Mouse (Mus musculus) limb, embryonic 12.5 days (tissue): ENCODE data around the gene Lhx9. TPM values are rescaled to one million over a fixed set of nuclear protein-coding genes. Genes with fewer than 3 reads are reported as not detected.

Experiments used
- ATAC-seq: fragments of 200-750 bp; cut with Nextera tagmentation; 2 replicates; pipeline ENCODE4 v1.8.0; 2017; ENCODE audit warnings: low read depth, moderate TSS enrichment; ENCODE audit not compliant: insufficient number of reproducible peaks, insufficient read depth, low FRiP score, low TSS enrichment
- H3K27ac ChIP-seq: fragments of 300-500 bp; sonication (generic); 2 replicates; pipeline ENCODE4 v1.5.1; 2016; ENCODE audit warnings: mild to moderate bottlenecking, moderate library complexity
- H3K27me3 ChIP-seq: fragments of 300-500 bp; sonication (generic); 2 replicates; pipeline ENCODE4 v1.6.1; 2016; ENCODE audit warnings: mild to moderate bottlenecking, moderate library complexity
- H3K36me3 ChIP-seq: fragments of 300-500 bp; sonication (generic); 2 replicates; pipeline ENCODE4 v1.6.1; 2016; ENCODE audit warnings: mild to moderate bottlenecking, moderate library complexity
- H3K4me1 ChIP-seq: fragments of 300-500 bp; sonication (generic); replicated peaks from 2 replicates; pipeline ENCODE4 v1.6.1; 2016
- H3K4me2 ChIP-seq: fragments of 300-500 bp; sonication (generic); 2 replicates; pipeline ENCODE4 v1.6.1; 2016; ENCODE audit warnings: mild to moderate bottlenecking, moderate library complexity
- H3K4me3 ChIP-seq: fragments of 300-500 bp; sonication (generic); replicated peaks from 2 replicates; pipeline ENCODE4 v1.5.1; 2016; ENCODE audit warnings: mild to moderate bottlenecking
- H3K9ac ChIP-seq: fragments of 300-500 bp; sonication (generic); replicated peaks from 2 replicates; pipeline ENCODE4 v1.6.1; 2016; ENCODE audit warnings: mild to moderate bottlenecking, moderate library complexity
- H3K9me3 ChIP-seq: fragments of 300-500 bp; sonication (generic); 2 replicates; pipeline ENCODE4 v1.6.1; 2016; ENCODE audit warnings: mild to moderate bottlenecking, moderate library complexity
- whole genome bisulfite sequencing: fragments of 180-500 bp; shearing (Covaris S2); methylation state at CpG from one replicate; pipeline ENCODE4 v1.1.7; 2016; 5-methylcytosine and 5-hydroxymethylcytosine counted together
- polyA plus RNA-seq: library from polyadenylated mRNA; unstranded; fragments of >200 nt; fragmentation: Nextera tagmentation; extraction: Ambion mirVana; gene quantifications from 2 replicates; pipeline ENCODE4 v1.2.1, GENCODE M21; 2016

The Lhx9 gene
- polyA plus RNA-seq, 1 experiment from 2014 or later = 103 TPM

DNA sequence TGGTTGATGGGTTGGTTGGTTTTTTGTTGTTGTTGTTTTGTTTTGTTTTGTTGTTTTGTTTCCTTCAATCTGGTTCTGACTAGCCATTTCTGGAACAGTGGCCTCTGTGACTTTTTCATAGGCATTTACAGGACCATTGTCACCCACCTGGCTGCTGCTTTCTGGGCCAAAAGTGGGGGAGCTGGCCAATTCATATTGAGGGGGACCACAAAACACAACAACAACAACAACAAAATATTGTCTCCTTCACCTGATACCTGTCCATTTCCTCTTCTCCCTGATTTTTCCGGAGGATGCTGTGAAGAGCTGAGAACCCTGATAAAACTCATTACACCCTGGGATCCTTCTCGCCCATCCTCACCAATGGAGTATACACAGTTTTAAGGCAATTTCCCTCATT, 9.1 kb downstream of the Lhx9 start:
- peaks cover 21% of the 10 kb centered on the region; the same call in 1 of the 2 replicates for H3K36me3 ChIP-seq
- ATAC-seq = no peak
- H3K9me3 ChIP-seq = no peaks in the 10 kb centered on the region
- H3K27ac ChIP-seq = peak overlapping the region; percentile 98
- peak overlapping the region; percentile 69 for H3K4me3 ChIP-seq
- peak overlapping the region; percentile 71 for H3K4me2 ChIP-seq
- WGBS = 18% methylated on average over 2 of the region's 2 CpGs
- H3K27me3 ChIP-seq = peaks cover 42% of the 10 kb centered on the region
- peak overlapping the region; percentile 98 for H3K9ac ChIP-seq
- H3K4me1 ChIP-seq = peaks cover 44% of the 10 kb centered on the region

- H3K9ac ChIP-seq = peak overlapping the region; percentile 98
- H3K9me3 ChIP-seq = no peaks in the 10 kb centered on the region
- peak overlapping the region; percentile 69 for H3K4me3 ChIP-seq
- peak overlapping the region; percentile 71 for H3K4me2 ChIP-seq
- H3K36me3 ChIP-seq = peaks cover 28% of the 10 kb centered on the region; the same call in 1 of the 2 replicates
- ATAC-seq = peak; percentile 27; the same call in 1 of the 2 replicates
- peaks cover 38% of the 10 kb centered on the region for H3K27me3 ChIP-seq
- WGBS = 11% methylated on average over 27 of the region's 27 CpGs
- peaks cover 40% of the 10 kb centered on the region for H3K4me1 ChIP-seq
- H3K27ac ChIP-seq = peak overlapping the region; percentile 98
Measured at GRCm38 (mm10) chr1:138837786-138838743, 10.3 kb downstream of the Lhx9 start.

DNA sequence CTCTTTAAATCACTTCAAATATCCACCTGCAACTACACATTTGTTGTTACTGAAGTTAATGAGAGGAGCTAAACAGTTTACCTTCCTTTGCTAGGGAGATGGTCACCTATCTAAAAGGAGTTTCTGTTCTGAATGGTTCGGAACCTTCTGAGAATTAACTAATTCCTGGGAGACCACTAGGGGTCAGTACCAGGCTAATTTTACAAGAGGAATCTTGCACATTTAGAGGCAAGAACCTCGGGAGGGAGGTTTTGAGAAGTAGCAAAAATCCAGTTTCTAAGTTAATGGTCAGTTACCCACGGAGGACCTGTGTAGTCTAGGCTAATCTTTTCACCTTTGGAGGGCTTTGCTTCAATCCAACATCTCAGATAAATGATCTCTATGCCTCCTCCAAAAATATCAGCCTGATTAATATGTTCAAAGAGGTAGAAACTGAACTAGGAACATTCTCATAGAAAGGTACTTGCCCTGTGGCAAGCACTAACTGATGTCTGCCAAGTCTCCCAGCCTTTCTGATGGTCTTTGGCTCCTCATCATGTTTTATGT, 12.9 kb downstream of the Lhx9 start:
- Histone ChIP-seq H3K4me1 (peaks cover 53% of the 10 kb centered on the region), H3K4me2 (peak overlapping the region; percentile 71), H3K27me3 (peaks cover 38% of the 10 kb centered on the region), H3K27ac (peak overlapping the region; percentile 98; the same call in 1 of the 2 replicates), H3K9me3 (no peaks in the 10 kb centered on the region), H3K9ac (peak overlapping the region; percentile 35; the same call in 1 of the 2 replicates), H3K36me3 (peaks cover 37% of the 10 kb centered on the region; the same call in 1 of the 2 replicates), H3K4me3 (peak overlapping the region; percentile 69)
- WGBS = 8% methylated on average over 3 of the region's 3 CpGs
- ATAC-seq = no peak

DNA sequence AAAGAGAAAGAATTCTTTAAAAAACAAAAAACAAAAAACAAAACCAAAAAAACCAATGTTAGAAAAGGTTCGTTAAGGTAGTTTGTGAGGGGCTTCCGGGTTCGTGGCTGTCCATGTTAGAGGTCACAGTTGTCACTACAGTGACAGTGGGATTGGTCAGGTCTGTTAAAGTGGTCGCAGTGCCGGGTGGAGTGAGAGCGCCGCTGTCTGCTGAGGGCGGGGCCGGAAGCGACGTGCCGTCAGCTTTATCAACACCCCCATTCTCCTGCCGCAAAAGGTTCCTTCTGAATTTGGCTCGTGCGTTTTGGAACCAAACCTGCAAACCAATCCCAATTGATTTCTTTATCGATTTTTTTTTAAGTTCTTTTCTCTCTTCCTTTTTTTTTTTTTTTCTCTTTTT, 17.1 kb downstream of the Lhx9 start:
- Histone ChIP-seq H3K9ac (no peak overlapping the region), H3K4me3 (peak overlapping the region; percentile 29)
- ATAC-seq = no peak

DNA sequence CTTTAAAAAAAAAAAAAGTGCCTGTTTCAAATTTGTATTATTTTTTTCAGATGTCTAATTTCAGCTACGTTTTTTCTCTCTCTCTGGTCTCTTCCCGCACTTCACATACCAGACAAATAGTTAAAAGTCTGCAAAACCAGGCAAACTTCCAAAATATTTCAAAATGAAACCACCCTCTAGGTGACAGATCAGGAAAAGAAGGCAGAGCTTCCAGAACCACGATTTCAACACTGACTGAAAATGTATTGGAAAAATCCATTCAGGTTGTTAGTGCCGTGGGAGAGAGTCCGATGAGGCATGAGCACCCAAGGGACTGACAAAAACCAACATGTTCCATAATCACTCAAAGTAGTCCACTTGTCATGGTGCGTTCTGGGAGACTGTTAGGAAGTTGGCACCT, 21.5 kb downstream of the Lhx9 start:
- Histone ChIP-seq H3K36me3 (peaks cover 5% of the 10 kb centered on the region; the same call in 1 of the 2 replicates), H3K9ac (no peak overlapping the region), H3K4me3 (no peak overlapping the region), H3K4me1 (peaks cover 4% of the 10 kb centered on the region; the same call in 1 of the 2 replicates), H3K9me3 (no peaks in the 10 kb centered on the region), H3K27ac (no peak overlapping the region; the same call in 1 of the 2 replicates), H3K27me3 (no peaks in the 10 kb centered on the region), H3K4me2 (no peak overlapping the region)
- 56% methylated on average over 6 of the region's 6 CpGs for whole genome bisulfite sequencing
- no peak for ATAC-seq

More for the DNA sequence above, 17.1 kb downstream of the Lhx9 start:
- 4% methylated on average over 16 of the region's 16 CpGs for WGBS
- H3K4me1 ChIP-seq = peaks cover 21% of the 10 kb centered on the region; the same call in 1 of the 2 replicates
- H3K27ac ChIP-seq = no peak overlapping the region
- peaks cover 6% of the 10 kb centered on the region; the same call in 1 of the 2 replicates for H3K27me3 ChIP-seq
- no peaks in the 10 kb centered on the region for H3K9me3 ChIP-seq
- H3K36me3 ChIP-seq = peaks cover 28% of the 10 kb centered on the region; the same call in 1 of the 2 replicates
- peak overlapping the region; percentile 53 for H3K4me2 ChIP-seq

- Histone ChIP-seq H3K36me3 (peaks cover 2% of the 10 kb centered on the region; the same call in 1 of the 2 replicates), H3K4me3 (no peak overlapping the region), H3K4me2 (no peak overlapping the region), H3K27ac (no peak overlapping the region), H3K9ac (no peak overlapping the region), H3K27me3 (no peaks in the 10 kb centered on the region), H3K9me3 (no peaks in the 10 kb centered on the region), H3K4me1 (no peaks in the 10 kb centered on the region)
- 100% methylated on average over 1 of the region's 1 CpGs for WGBS
- peak; percentile 77 for ATAC-seq
Measured at GRCm38 (mm10) chr1:138822985-138823322, 25.4 kb downstream of the Lhx9 start.

- WGBS = 91% methylated on average over 7 of the region's 7 CpGs
- H3K27ac ChIP-seq = no peak overlapping the region
- H3K4me1 ChIP-seq = no peaks in the 10 kb centered on the region
- H3K9ac ChIP-seq = no peak overlapping the region
- H3K9me3 ChIP-seq = no peaks in the 10 kb centered on the region
- no peak overlapping the region for H3K4me3 ChIP-seq
- H3K4me2 ChIP-seq = no peak overlapping the region
- peak; percentile 10; the same call in 1 of the 2 replicates for ATAC-seq
- no peaks in the 10 kb centered on the region; the same call in 1 of the 2 replicates for H3K36me3 ChIP-seq
- H3K27me3 ChIP-seq = no peaks in the 10 kb centered on the region
Measured at GRCm38 (mm10) chr1:138822255-138822984, 26.0 kb downstream of the Lhx9 start.

DNA sequence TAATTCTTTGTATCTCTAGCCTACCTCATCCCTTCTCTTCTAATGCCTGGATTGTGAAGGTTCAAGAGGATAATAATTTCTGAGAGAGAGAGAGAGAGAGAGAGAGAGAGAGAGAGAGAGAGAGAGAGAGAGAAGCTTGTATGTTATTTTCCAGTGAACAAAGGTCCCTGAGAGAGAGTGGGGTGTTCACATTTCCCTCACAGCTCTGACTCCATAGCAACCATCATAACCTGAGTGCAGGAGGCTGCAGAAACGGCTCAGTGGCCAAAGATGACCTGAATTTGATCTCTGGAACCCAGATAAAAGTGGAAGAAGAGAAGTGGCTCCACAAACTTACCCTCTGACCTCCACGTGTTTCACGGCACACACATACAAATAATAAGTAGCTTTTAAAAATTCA, 46.6 kb downstream of the Lhx9 start:
- no peak for ATAC-seq
- H3K4me3 ChIP-seq = no peak overlapping the region
- no peak overlapping the region for H3K9ac ChIP-seq

DNA sequence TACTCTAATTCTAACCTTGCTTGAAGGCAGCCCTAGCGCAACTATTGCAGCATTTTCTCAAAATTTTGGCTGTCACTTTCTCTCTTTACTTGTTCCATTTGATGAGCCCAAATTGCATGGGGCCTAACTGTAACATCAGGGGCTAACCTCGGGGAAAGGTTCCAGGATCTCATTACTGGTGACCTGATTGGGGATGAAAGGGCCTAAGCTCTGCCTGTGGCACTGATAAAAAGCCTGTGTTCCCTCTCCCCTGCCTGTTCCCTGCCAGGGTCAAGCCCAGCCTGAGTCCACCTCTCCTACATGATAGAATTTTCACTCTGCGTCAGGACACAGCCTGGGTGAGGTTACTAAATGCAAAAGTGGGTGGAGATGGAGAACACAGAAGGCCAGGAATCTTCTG, 47.1 kb downstream of the Lhx9 start:
- no peaks in the 10 kb centered on the region for H3K9me3 ChIP-seq

More for the DNA sequence above, 46.6 kb downstream of the Lhx9 start:
- no peaks in the 10 kb centered on the region for H3K4me1 ChIP-seq
- WGBS = 50% methylated on average over 3 of the region's 3 CpGs
- H3K9me3 ChIP-seq = no peaks in the 10 kb centered on the region
- H3K27me3 ChIP-seq = no peaks in the 10 kb centered on the region
- no peak overlapping the region for H3K27ac ChIP-seq
- no peaks in the 10 kb centered on the region for H3K36me3 ChIP-seq
- no peak overlapping the region for H3K4me2 ChIP-seq

DNA sequence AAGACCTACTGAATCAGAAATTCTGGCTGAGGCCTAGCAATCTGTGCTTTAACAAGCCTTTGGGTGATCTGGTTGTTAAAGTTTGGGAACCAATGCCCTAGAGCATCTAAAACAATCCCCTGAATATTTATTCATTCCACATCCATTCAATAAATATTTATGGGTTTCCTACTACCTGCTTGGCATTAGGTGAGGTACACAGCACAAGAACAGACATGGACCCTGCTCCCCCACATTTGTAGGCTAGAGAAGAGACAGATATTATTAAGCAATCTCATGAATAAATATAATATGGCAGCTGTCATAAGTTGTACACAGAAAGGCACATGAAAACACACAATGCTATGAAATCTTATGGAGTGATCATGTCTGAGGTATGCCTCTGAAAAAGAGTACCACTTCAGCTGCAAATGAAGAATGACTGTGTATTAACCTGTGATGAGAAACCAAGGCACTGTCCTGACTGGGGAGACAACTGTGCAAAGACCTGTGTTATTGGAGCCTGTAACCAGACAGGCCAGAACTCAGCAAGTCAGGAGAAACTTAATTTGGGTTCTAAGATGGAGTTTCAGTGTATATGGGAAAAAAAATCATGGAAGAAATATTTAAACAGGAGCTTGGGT, 48.6 kb downstream of the Lhx9 start:
- no peak overlapping the region for H3K4me2 ChIP-seq
- H3K4me3 ChIP-seq = no peak overlapping the region
- H3K9ac ChIP-seq = no peak overlapping the region
- no peak overlapping the region for H3K27ac ChIP-seq
- no peaks in the 10 kb centered on the region for H3K36me3 ChIP-seq
- H3K4me1 ChIP-seq = no peaks in the 10 kb centered on the region
- H3K27me3 ChIP-seq = no peaks in the 10 kb centered on the region
- no peaks in the 10 kb centered on the region for H3K9me3 ChIP-seq
- ATAC-seq = no peak

More for the DNA sequence above, 47.1 kb downstream of the Lhx9 start:
- Histone ChIP-seq H3K4me2 (no peak overlapping the region), H3K36me3 (no peaks in the 10 kb centered on the region), H3K27me3 (no peaks in the 10 kb centered on the region), H3K4me3 (no peak overlapping the region), H3K4me1 (no peaks in the 10 kb centered on the region), H3K9ac (no peak overlapping the region), H3K27ac (no peak overlapping the region)
- ATAC-seq = no peak
- WGBS = 62% methylated on average over 3 of the region's 3 CpGs
